Mouse (Mus musculus): ENCODE results near the gene Vapb.

DNA sequence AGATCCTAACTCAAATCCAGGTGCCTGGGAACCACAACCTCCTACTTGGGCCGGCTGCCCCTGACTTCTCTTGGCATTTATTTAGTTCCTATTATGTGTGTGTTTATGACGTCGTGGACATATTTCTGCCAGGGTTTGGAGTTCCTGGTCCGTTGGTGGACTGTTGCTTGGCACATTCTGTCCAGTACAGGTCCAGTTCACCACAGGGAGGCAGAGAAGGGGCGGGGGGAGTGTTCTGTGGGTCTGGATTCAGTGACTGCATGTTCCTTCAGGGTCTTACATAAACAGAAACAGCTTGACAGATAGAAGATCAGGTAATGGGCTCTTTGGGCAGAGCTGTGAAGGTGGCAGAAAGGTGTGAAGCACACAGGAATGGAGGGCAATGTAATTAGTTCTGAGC lies 75.8 kb downstream of the Vapb start:
- TF ChIP-seq CTCF (IDR thresholded peaks at IDR 0.05; ENCODE audit: low read depth) (no peak), EP300 (IDR thresholded peaks at IDR 0.05; ENCODE audit: low read depth) (no peak)
